Mouse (Mus musculus): ENCODE data around the gene Iqcn.

Iqcn gene

DNA sequence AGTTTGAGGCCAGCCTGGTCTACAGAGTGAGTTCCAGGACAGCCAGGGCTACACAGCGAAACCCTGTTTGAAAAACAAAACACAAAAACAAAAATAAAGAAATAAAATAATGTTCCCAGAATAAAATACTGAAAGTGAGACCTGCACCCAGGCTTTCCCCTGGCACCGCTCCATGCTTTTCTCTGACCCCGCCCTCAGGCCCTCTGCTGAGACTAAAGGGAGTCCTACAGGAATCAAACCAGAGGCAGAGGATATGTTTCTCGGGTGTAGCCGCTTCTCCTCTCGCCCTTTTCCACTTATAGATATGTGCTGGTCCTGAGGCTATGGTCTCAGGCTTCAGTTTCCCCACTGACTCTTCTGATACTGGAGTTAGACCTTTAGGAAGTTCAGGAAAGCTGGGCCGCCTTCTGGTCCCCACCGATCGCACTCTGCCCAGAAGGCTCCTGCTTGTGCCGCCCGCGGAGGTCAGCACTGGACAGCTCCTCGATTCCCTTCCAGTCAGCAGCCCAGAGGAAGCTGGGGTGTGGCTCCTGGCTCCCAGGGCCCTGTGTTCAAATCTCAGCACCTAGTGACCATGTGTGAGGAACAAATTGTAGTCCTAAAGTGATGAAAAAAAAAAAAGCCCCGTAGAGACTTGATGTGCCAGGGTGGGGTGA lies 22.7 kb downstream of the Iqcn start:
- TF ChIP-seq GATA4 (IDR thresholded peaks at IDR 0.05; ENCODE audit: insufficient replicate concordance, low read length) = no peak

- no peak for TF ChIP-seq GATA4 (IDR thresholded peaks at IDR 0.05; ENCODE audit: insufficient replicate concordance, low read length)
Measured at GRCm38 (mm10) chr8:70726721-70727120, 23.5 kb downstream of the Iqcn start.

GRCm38 (mm10) chr8:70729808-70730475 lies 26.7 kb downstream of the Iqcn start:
- no peak for TF ChIP-seq GATA4 (IDR thresholded peaks at IDR 0.05; ENCODE audit: insufficient replicate concordance, low read length)

- TF ChIP-seq GATA4 (IDR thresholded peaks at IDR 0.05; ENCODE audit: insufficient replicate concordance, low read length) = no peak
Measured at GRCm38 (mm10) chr8:70730956-70731355, 27.7 kb downstream of the Iqcn start.

DNA sequence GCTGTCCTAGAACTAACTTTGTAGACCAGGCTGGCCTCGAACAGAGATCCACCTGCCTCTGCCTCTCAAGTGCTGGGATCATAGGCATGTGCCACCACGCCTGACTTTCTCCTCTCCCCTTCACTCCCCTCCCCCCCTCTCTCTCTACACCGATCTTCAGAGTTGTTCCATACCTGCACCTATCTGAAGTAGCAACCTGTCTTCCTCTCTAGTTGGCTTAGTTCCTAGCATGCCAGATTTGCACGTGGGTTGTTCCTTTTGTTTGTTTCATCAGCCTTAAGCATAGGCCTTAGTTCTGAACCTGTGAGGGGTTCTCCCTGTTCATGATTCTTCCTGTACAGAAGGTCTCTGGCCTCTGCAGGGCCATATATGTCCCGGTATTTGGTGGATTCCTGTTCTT lies 34.4 kb downstream of the Iqcn start:
- TF ChIP-seq GATA4 (IDR thresholded peaks at IDR 0.05; ENCODE audit: insufficient replicate concordance, low read length) = no peak

DNA sequence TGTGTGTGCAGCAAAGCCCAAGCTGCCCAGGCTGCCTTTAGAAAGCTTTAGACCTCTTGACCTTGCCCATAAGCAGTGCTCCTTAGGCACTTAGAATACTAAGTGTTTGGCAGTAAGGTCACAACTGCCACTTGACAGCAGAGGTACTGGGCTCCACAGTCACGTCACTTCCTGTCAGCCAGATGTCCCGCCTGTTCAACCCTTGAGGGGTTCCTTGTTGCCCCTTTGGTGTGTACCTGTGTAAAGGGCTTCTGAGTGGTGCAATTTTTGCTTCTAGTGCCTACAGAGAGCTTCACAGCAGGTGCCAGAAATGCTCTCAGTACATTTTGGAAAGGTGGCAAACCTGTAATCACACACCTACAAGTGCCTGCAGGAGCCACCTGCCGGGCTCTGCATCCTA lies 35.0 kb downstream of the Iqcn start:
- TF ChIP-seq GATA4 (IDR thresholded peaks at IDR 0.05; ENCODE audit: insufficient replicate concordance, low read length) = no peak

- no peak for TF ChIP-seq GATA4 (IDR thresholded peaks at IDR 0.05; ENCODE audit: insufficient replicate concordance, low read length)
Measured at GRCm38 (mm10) chr8:70741661-70742060, 38.4 kb downstream of the Iqcn start.

DNA sequence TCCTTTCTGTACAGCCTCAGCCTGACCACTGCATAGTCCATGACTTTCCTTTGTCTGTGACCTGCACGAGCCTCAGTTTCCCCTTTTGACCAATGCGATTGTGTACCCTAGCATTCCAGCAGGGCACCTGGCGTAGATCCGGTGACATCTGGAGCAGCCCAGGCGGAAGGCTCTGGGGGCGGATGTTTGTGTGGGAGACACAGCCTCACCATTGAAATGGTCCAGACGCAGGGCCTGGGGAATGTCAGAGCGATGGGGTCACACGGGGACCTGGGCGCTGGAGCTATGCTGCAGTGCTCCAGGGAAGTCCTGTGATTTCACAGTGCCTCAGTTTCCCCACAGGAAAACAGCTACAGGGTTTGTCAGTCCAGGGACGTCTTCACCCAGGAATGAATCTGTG lies 38.9 kb downstream of the Iqcn start:
- no peak for TF ChIP-seq GATA4 (IDR thresholded peaks at IDR 0.05; ENCODE audit: insufficient replicate concordance, low read length)

GRCm38 (mm10) chr8:70742981-70743655 lies 39.9 kb downstream of the Iqcn start:
- TF ChIP-seq GATA4 (IDR thresholded peaks at IDR 0.05; ENCODE audit: insufficient replicate concordance, low read length) = no peak

DNA sequence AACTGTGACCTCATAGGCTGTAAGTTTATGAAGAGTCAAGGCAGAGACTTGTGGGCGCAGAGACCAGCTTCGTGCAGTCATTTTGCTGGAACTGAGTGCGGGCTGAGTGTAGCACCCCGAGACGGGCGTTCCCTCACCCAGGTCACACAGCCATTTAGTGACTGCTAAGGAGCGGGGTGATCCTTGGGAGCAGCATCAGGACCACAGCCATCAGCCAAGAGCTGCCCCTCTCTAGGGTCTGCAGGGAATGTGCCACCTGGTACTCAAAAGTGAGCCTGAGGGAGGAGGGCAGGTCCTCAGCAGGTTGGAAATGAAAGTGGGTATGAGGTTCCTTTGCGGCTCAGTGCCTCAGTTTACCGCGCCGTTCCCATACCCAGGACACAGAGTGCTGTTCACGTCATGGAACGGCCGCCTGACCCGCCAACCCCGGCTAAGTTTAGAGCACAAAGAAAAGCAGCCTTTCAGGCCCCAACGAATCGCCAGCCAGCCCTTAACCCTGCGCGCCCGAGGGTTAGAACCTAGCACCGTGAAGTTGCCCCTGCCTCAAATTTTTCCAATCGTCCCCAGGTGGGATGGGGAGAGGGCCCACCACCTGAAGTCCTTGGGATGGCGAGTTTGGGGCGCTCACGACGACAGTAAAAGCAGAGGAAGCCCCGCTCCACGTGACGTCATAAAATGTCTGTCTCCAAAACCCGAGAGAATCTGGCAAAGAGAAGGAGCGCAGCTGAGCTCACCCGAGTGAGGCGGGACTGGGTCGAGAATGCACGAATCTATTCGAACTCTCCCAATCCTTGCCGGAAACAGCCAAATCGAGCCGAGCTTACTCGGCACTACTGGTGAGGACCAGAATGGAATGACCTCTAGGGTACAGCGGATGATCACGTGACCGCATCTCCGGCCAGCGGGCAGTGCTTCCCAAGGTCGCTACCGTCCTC lies 40.7 kb downstream of the Iqcn start:
- TF ChIP-seq GATA4 (IDR thresholded peaks at IDR 0.05; ENCODE audit: insufficient replicate concordance, low read length) = no peak; the same call in 1 of the 2 replicates

DNA sequence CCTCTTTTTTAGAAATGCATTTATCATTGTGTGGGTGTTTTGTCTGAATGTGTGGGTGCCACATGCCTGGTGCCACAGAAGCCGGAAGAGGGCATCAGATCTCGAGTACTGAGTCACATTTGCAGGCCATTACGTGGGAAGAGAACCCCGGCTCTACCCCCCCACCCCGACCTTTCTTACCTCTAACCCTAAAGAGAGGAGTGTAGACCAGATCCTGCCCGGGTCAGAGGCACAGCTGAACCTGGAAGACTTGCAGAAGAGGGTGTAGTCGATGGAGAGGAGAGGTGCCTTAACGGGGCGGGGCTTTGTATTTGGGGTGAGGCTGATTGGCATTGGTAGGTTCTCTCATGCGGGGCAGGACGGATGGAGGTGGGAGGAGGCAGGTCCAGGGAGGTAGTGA lies 41.5 kb downstream of the Iqcn start:
- no peak for TF ChIP-seq GATA4 (IDR thresholded peaks at IDR 0.05; ENCODE audit: insufficient replicate concordance, low read length)

- TF ChIP-seq GATA4 (IDR thresholded peaks at IDR 0.05; ENCODE audit: insufficient replicate concordance, low read length) = no peak
Measured at GRCm38 (mm10) chr8:70745691-70746220, 42.5 kb downstream of the Iqcn start.

DNA sequence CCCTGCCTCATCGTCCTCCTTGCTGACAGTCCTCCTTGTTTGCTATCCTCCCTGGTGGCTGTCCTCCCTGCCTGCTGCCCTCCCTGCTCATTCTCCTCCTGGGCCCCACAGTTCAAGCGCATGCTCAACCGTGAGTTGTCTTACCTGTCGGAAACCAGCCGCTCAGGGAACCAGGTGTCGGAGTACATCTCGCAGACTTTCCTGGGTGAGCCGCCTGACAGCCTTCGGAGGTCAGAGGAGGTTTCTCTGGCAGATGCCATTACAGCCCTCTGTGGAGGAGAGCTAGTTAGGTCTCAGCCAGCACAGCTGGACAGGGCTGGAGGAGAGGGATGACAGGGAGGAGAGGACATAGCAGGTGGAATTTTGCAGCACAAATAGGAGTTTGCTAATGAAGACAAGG lies 43.4 kb downstream of the Iqcn start:
- TF ChIP-seq GATA4 (IDR thresholded peaks at IDR 0.05; ENCODE audit: insufficient replicate concordance, low read length) = no peak

DNA sequence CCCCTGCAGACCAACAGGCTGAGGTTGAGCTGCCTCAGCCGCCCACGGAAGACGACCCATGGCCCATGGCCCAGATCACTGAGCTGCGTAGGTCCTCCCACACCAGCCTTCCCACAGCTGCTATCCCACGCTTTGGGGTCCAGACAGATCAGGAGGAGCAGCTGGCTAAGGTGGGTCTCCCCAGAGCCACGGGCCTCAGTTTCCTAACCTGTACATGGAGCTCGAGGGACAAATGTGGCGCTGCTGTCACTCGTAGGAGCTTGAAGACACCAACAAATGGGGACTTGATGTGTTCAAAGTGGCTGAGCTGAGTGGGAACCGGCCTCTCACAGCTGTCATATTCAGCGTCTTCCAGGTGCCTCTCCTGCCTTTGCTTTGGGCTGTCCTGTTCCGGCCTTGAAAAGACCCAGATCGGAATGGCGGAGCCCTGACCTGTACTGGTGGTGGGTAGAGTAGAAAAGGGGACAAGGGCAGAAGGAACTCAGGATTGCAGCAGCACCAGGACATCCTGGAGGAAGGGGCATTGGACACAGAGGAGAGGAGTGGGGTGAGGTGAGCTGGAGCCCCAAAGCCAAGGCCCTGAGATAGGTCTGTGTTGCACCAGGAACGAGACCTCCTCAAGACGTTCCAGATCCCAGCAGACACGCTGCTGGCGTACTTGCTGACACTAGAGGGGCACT lies 44.1 kb downstream of the Iqcn start:
- TF ChIP-seq GATA4 (IDR thresholded peaks at IDR 0.05; ENCODE audit: insufficient replicate concordance, low read length) = no peak
